Comparison of ENCODE assay signal across 8 mouse cellular contexts in the genomic region with DNA sequence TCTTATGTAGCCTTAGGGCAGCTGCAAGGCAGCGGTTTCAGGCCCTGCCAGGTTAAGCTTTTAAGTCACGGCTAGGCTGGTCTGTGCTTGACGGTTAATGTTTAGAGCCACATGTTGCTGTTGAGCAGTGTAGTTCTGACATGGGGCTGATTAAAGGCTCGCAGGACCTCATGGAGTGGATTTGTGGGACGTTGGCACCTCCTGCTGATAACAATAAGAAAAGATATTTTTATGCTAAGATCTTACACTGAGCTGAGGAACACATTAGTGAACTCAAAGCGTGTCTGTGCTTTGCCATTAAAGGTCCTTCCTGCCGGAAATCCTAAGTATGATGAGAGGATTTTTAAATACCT. TPM values are rescaled to one million over a fixed set of nuclear protein-coding genes. Genes with fewer than 3 reads are reported as not detected.
DNase-seq lines count a peak whose midpoint lies in the region; ATAC-seq and TF ChIP-seq lines count a peak whose summit lies in the region.

No protein-coding gene starts in this region.

- intact Hi-C loops in heart, adult 2 months (cut with DNase I) = loop anchor here (2.0 to 5.0 kb wide), 3 partner anchors 287 to 826 kb away; no protein-coding TSS in a partner anchor

- 20% methylated on average over 7 of the region's 7 CpGs for WGBS in thymus, adult 2 months
- WGBS in embryonic facial prominence, embryonic 13.5 days = 11% methylated on average over 7 of the region's 7 CpGs
- 53% methylated on average over 7 of the region's 7 CpGs for WGBS in stomach, embryonic 15.5 days
- 51% methylated on average over 7 of the region's 7 CpGs for WGBS in heart, adult 2 months

- H3K9ac ChIP-seq in embryonic facial prominence, embryonic 13.5 days = no peak overlapping the region
- no peak overlapping the region for H3K9ac ChIP-seq in stomach, embryonic 15.5 days
- no peak overlapping the region for H3K9ac ChIP-seq in heart, adult 2 months (ENCODE audit: low read depth, low read length)

- no peak for ATAC-seq in embryonic facial prominence, embryonic 13.5 days (ENCODE audit: insufficient number of reproducible peaks, insufficient read depth, low FRiP score, low TSS enrichment, low read depth)
- no peak for ATAC-seq in stomach, embryonic 15.5 days (ENCODE audit: insufficient read depth, low FRiP score, low read depth)

- no peak for TF ChIP-seq POLR2A in thymus, adult 2 months (IDR thresholded peaks at IDR 0.05; ENCODE audit: control insufficient read depth, extremely low read depth, insufficient read depth, low read length, poor library complexity)
- TF ChIP-seq POLR2A in heart, adult 2 months (IDR thresholded peaks at IDR 0.05; ENCODE audit: insufficient read depth, low read depth, low read length) = no peak

- peak overlapping the region; percentile 53 for H3K4me2 ChIP-seq in embryonic facial prominence, embryonic 13.5 days
- peak overlapping the region; percentile 9; the same call in 1 of the 2 replicates for H3K4me2 ChIP-seq in stomach, embryonic 15.5 days

- H3K4me1 ChIP-seq in thymus, adult 2 months (replicated peaks; ENCODE audit: control insufficient read depth, insufficient read depth, low read length) = peaks cover 31% of the 10 kb centered on the region
- H3K4me1 ChIP-seq in embryonic facial prominence, embryonic 13.5 days = peaks cover 21% of the 10 kb centered on the region
- H3K4me1 ChIP-seq in stomach, embryonic 15.5 days = 0 out of 2 replicates have a peak, but pooled peaks cover 4% of the 10 kb centered on the region
- H3K4me1 ChIP-seq in heart, adult 2 months (ENCODE audit: control insufficient read depth, insufficient read depth, low read length) = peaks cover 2% of the 10 kb centered on the region; the same call in 1 of the 2 replicates

- TF ChIP-seq EP300 in heart, adult 2 months (IDR thresholded peaks at IDR 0.05; ENCODE audit: insufficient read depth, low read depth, low read length) = no peak

- no peaks in the 10 kb centered on the region for H3K27me3 ChIP-seq in thymus, adult 2 months (ENCODE audit: control insufficient read depth, insufficient read depth, low read length)
- H3K27me3 ChIP-seq in embryonic facial prominence, embryonic 13.5 days = no peaks in the 10 kb centered on the region
- H3K27me3 ChIP-seq in stomach, embryonic 15.5 days (replicated peaks) = no peaks in the 10 kb centered on the region
- no peaks in the 10 kb centered on the region for H3K27me3 ChIP-seq in heart, adult 2 months (ENCODE audit: control insufficient read depth, insufficient read depth, low read length)

- DNase-seq in thymus, adult 2 months = peak; percentile 30
- DNase-seq in thymus, postnatal 25 days = no peak
- DNase-seq in kidney, postnatal 10 days = peak; percentile 33
- DNase-seq in layer of hippocampus, adult 18-20 months (ENCODE audit: low spot score in 2 of 2) = no peak
- DNase-seq in cerebellum, adult 18-20 months = no peak
- no peak for DNase-seq in heart, adult 2 months

- H3K9me3 ChIP-seq in embryonic facial prominence, embryonic 13.5 days = no peaks in the 10 kb centered on the region
- H3K9me3 ChIP-seq in stomach, embryonic 15.5 days = no peaks in the 10 kb centered on the region

- H3K4me3 ChIP-seq in thymus, adult 2 months (ENCODE audit: control insufficient read depth, insufficient read depth, low read length) = peak overlapping the region; percentile 24
- H3K4me3 ChIP-seq in embryonic facial prominence, embryonic 13.5 days = peak overlapping the region; percentile 28; the same call in 1 of the 2 replicates
- H3K4me3 ChIP-seq in stomach, embryonic 15.5 days (replicated peaks) = no peak overlapping the region
- H3K4me3 ChIP-seq in heart, adult 2 months = no peak overlapping the region

- no peak for TF ChIP-seq CTCF in thymus, adult 2 months (IDR thresholded peaks at IDR 0.05; ENCODE audit: borderline replicate concordance, control insufficient read depth, extremely low read depth, insufficient read depth, low read length, poor library complexity)
- no peak for TF ChIP-seq CTCF in heart, adult 2 months (IDR thresholded peaks at IDR 0.05)

- no peaks in the 10 kb centered on the region for H3K79me2 ChIP-seq in heart, adult 2 months (replicated peaks; ENCODE audit: control insufficient read depth, insufficient read depth, low read length)

- no peaks in the 10 kb centered on the region for H3K36me3 ChIP-seq in thymus, adult 2 months (ENCODE audit: control insufficient read depth, insufficient read depth, low read length)
- H3K36me3 ChIP-seq in embryonic facial prominence, embryonic 13.5 days = peaks cover 9% of the 10 kb centered on the region; the same call in 1 of the 2 replicates
- H3K36me3 ChIP-seq in stomach, embryonic 15.5 days = no peaks in the 10 kb centered on the region
- no peaks in the 10 kb centered on the region for H3K36me3 ChIP-seq in heart, adult 2 months (ENCODE audit: control insufficient read depth, insufficient read depth, low read length)

- peak overlapping the region; percentile 79 for H3K27ac ChIP-seq in thymus, adult 2 months (ENCODE audit: control insufficient read depth, insufficient read depth, low read length)
- H3K27ac ChIP-seq in embryonic facial prominence, embryonic 13.5 days = no peak overlapping the region; the same call in 1 of the 2 replicates
- H3K27ac ChIP-seq in stomach, embryonic 15.5 days = no peak overlapping the region
- H3K27ac ChIP-seq in heart, adult 2 months = no peak overlapping the region

RNA-seq across cellular contexts. Expression of a gene that starts 53.9 kb away (rescaled TPM):
- 5.8 and 6.0 TPM in 2 replicates for polyA plus RNA-seq in thymus, adult 2 months (2012; rRNA removed)
- 7.9 and 8.5 TPM in 2 replicates for polyA plus RNA-seq in embryonic facial prominence, embryonic 13.5 days (2015; fragmentation: Nextera tagmentation; extraction: Ambion mirVana)
- 18.0 and 18.1 TPM in 2 replicates for polyA plus RNA-seq in stomach, embryonic 15.5 days (2015; fragmentation: Nextera tagmentation; extraction: Ambion mirVana)
- 1 to 10 TPM; 3.5 to 4.7 TPM for total RNA-seq in layer of hippocampus, adult 18-20 months (2021)
- total RNA-seq in heart, adult 2 months (2021) = under 1 TPM in 1 of 2 experiments, not detected in 1; 0.10 TPM
- 0.25 TPM in 1 of 2 replicates, not detected in the other for polyA plus RNA-seq in heart, adult 2 months (2012; rRNA removed)

Comparison
In these comparisons a context has a peak if more than half of its experiments do, and no peak if none do; other contexts are left out.
1. DNase-seq: peak in thymus, adult 2 months (single experiment) and kidney, postnatal 10 days (single experiment); none in thymus, postnatal 25 days (single experiment), layer of hippocampus, adult 18-20 months (0 of 2), cerebellum, adult 18-20 months (0 of 2) and heart, adult 2 months (0 of 2).
2. H3K4me3 ChIP-seq: peak in thymus, adult 2 months (single experiment) and embryonic facial prominence, embryonic 13.5 days (single experiment); none in stomach, embryonic 15.5 days (single experiment) and heart, adult 2 months (single experiment).